ENCODE assay signal across 9 mouse cellular contexts in the genomic region with DNA sequence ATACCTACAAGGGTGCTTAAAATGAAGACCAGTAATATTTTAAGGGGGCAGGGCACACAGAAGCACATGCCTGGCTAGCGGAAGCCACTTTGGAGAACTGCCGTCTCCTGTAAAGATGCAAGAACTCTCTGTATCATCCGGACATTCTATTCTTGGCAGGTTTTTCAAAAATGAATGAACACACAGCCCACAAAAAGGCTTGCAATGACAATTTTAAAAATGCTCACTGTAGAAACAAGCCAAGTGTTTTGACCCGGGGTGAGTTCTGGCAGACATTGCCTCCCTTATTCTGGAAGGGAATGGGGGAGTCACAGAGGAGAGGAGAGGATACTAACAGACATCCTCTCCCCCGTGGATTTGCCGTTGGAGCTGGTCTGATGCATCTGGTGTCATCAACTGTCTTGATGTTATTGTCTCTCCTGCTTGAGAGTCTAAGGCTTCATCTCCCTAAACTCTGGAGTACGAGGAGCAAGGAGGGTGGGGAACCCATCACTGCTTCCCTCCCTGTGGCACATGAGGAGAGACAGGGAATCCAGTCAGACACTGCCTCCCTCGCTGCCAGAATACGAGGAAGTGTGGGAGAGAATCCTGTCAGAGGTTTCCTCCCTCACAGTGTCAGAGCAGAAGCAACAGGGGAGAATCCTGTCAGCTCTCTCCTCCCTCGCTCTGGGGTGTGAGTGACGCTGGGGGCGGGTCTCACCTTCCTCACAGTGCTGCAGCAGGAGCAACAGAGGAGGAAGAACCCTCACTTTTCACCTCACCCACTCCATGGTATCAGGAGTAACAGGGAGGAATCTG. TPM values are rescaled to one million over a fixed set of nuclear protein-coding genes. Genes with fewer than 3 reads are reported as not detected.
A peak's percentile ranks its signal among the peaks of the same experiment; 100 is the strongest.
DNase-seq lines count a peak whose midpoint lies in the region; ATAC-seq lines count a peak whose summit lies in the region.
"Had no signal": no experiment of that assay in that cellular context is flagged by ENCODE, and none has a peak within 500 bp of the region (broad histone marks: within the 10 kb centered on the region; RNA-seq: fewer than 3 reads in every experiment).

No protein-coding gene starts in this region.

- 37% methylated on average over 10 of the region's 12 CpGs for WGBS in neural tube, embryonic 14.5 days
- 32% methylated on average over 12 of the region's 12 CpGs for WGBS in neural tube, embryonic 15.5 days

- no peak overlapping the region for H3K9ac ChIP-seq in neural tube, embryonic 14.5 days (replicated peaks; ENCODE audit: low read depth, low read length)
- H3K9ac ChIP-seq in neural tube, embryonic 15.5 days (replicated peaks), result no peak overlapping the region
- H3K9ac ChIP-seq: liver, embryonic 13.5 days had no signal

- H3K27me3 ChIP-seq in neural tube, embryonic 14.5 days (ENCODE audit: control insufficient read depth, insufficient read depth, low read length), result no peaks in the 10 kb centered on the region
- no peaks in the 10 kb centered on the region for H3K27me3 ChIP-seq in neural tube, embryonic 15.5 days (replicated peaks)

- DNase-seq in gastrocnemius, postnatal 25 days, result peak; percentile 17
- no peak for DNase-seq in gastrocnemius, postnatal 10 days
- DNase-seq in heart, postnatal 4 days, result peak; percentile 31
- peak; percentile 61 for DNase-seq in right cerebral cortex, postnatal 25 days
- no peak for DNase-seq in lung, postnatal 10 days
- DNase-seq: liver, embryonic 13.5 days had no signal

- no peaks in the 10 kb centered on the region for H3K9me3 ChIP-seq in neural tube, embryonic 14.5 days (ENCODE audit: control insufficient read depth, low read length)
- no peaks in the 10 kb centered on the region for H3K9me3 ChIP-seq in neural tube, embryonic 15.5 days (replicated peaks)
- H3K9me3 ChIP-seq: liver, embryonic 13.5 days had no signal

- H3K4me2 ChIP-seq in neural tube, embryonic 14.5 days (ENCODE audit: low read depth, low read length), result no peak overlapping the region
- no peak overlapping the region for H3K4me2 ChIP-seq in neural tube, embryonic 15.5 days
- H3K4me2 ChIP-seq: liver, embryonic 13.5 days had no signal

- H3K36me3 ChIP-seq in neural tube, embryonic 14.5 days (ENCODE audit: control insufficient read depth, insufficient read depth, low read length), result no peaks in the 10 kb centered on the region
- peaks cover 4% of the 10 kb centered on the region; the same call in 1 of the 2 replicates for H3K36me3 ChIP-seq in neural tube, embryonic 15.5 days
- H3K36me3 ChIP-seq: liver, embryonic 13.5 days had no signal

- no peak overlapping the region for H3K4me3 ChIP-seq in neural tube, embryonic 14.5 days (ENCODE audit: low read depth, low read length)
- H3K4me3 ChIP-seq in neural tube, embryonic 15.5 days (replicated peaks), result no peak overlapping the region
- H3K4me3 ChIP-seq: liver, embryonic 13.5 days had no signal

- ATAC-seq in neural tube, embryonic 14.5 days (ENCODE audit: low read depth), result no peak
- no peak for ATAC-seq in neural tube, embryonic 15.5 days (ENCODE audit: low FRiP score)
- ATAC-seq in megakaryocyte-erythroid progenitor cell, adult 5-6 weeks (replicated peaks; ENCODE audit: low FRiP score, low TSS enrichment, poor library complexity, severe bottlenecking), result no peak

- H3K4me1 ChIP-seq in neural tube, embryonic 14.5 days (ENCODE audit: control insufficient read depth, insufficient read depth, low read length), result 0 out of 2 replicates have a peak, but pooled peaks cover 7% of the 10 kb centered on the region
- H3K4me1 ChIP-seq in neural tube, embryonic 15.5 days, result peaks cover 18% of the 10 kb centered on the region
- H3K4me1 ChIP-seq: liver, embryonic 13.5 days had no signal

- peak overlapping the region; percentile 28; the same call in 1 of the 2 replicates for H3K27ac ChIP-seq in neural tube, embryonic 14.5 days (ENCODE audit: low read depth, low read length)
- H3K27ac ChIP-seq in neural tube, embryonic 15.5 days (replicated peaks), result no peak overlapping the region
- H3K27ac ChIP-seq: liver, embryonic 13.5 days had no signal

RNA-seq across cellular contexts. Expression of gene Galnt9, which starts 54.3 kb away (rescaled TPM):
- total RNA-seq in gastrocnemius, postnatal 25 days (2021), result not detected
- total RNA-seq in gastrocnemius, postnatal 10 days (2021), result under 1 TPM in 1 of 2 experiments, not detected in 1; 0.11 TPM
- 25.1 and 26.0 TPM in 2 replicates for polyA plus RNA-seq in neural tube, embryonic 14.5 days (2014; fragmentation: Nextera tagmentation; extraction: Ambion mirVana)
- 19.4 and 23.3 TPM in 2 replicates for polyA plus RNA-seq in neural tube, embryonic 15.5 days (2015; fragmentation: Nextera tagmentation; extraction: Ambion mirVana)
- total RNA-seq in heart, postnatal 4 days (2021), result not detected
- not detected in 2 replicates for total RNA-seq in megakaryocyte-erythroid progenitor cell, adult 5-6 weeks (2014; fragmentation: Nextera tagmentation)
- total RNA-seq in megakaryocyte-erythroid progenitor cell, adult 5-6 weeks (2017), result not detected in 2 replicates
- polyA plus RNA-seq: liver, embryonic 13.5 days had no signal

RNA-seq across cellular contexts. Expression of gene Noc4l, which starts 54.7 kb away (rescaled TPM):
- total RNA-seq in gastrocnemius, postnatal 25 days (2021), result 10 to 100 TPM; 12.0 to 12.8 TPM
- 10 to 100 TPM; 15.5 to 16.9 TPM for total RNA-seq in gastrocnemius, postnatal 10 days (2021)
- polyA plus RNA-seq in neural tube, embryonic 14.5 days (2014; fragmentation: Nextera tagmentation; extraction: Ambion mirVana), result 35.1 and 38.7 TPM in 2 replicates
- polyA plus RNA-seq in neural tube, embryonic 15.5 days (2015; fragmentation: Nextera tagmentation; extraction: Ambion mirVana), result 40.1 and 49.0 TPM in 2 replicates
- 10 to 100 TPM; 19.3 to 21.0 TPM for total RNA-seq in heart, postnatal 4 days (2021)
- 66.3 and 72.4 TPM in 2 replicates for total RNA-seq in megakaryocyte-erythroid progenitor cell, adult 5-6 weeks (2014; fragmentation: Nextera tagmentation)
- total RNA-seq in megakaryocyte-erythroid progenitor cell, adult 5-6 weeks (2017), result 38.9 and 51.2 TPM in 2 replicates

RNA-seq across cellular contexts. Expression of gene Ddx51, which starts 54.8 kb away (rescaled TPM):
- total RNA-seq in gastrocnemius, postnatal 25 days (2021), result 1 to 10 TPM; 6.4 to 7.7 TPM
- total RNA-seq in gastrocnemius, postnatal 10 days (2021), result 10 to 100 TPM in 1 of 2 experiments, 1 to 10 TPM in 1; 9.5 to 10.8 TPM
- polyA plus RNA-seq in neural tube, embryonic 14.5 days (2014; fragmentation: Nextera tagmentation; extraction: Ambion mirVana), result 15.0 and 16.4 TPM in 2 replicates
- polyA plus RNA-seq in neural tube, embryonic 15.5 days (2015; fragmentation: Nextera tagmentation; extraction: Ambion mirVana), result 17.5 and 18.3 TPM in 2 replicates
- 10 to 100 TPM; 11.3 to 13.4 TPM for total RNA-seq in heart, postnatal 4 days (2021)
- 56.5 and 63.6 TPM in 2 replicates for total RNA-seq in megakaryocyte-erythroid progenitor cell, adult 5-6 weeks (2014; fragmentation: Nextera tagmentation)
- total RNA-seq in megakaryocyte-erythroid progenitor cell, adult 5-6 weeks (2017), result 6.6 and 8.7 TPM in 2 replicates

Comparison
In these comparisons a context has a peak if more than half of its experiments do, and no peak if none do; other contexts are left out.
1. DNase-seq: peak in gastrocnemius, postnatal 25 days (single experiment), heart, postnatal 4 days (single experiment) and right cerebral cortex, postnatal 25 days (single experiment); none in gastrocnemius, postnatal 10 days (single experiment) and lung, postnatal 10 days (single experiment).